Mouse (Mus musculus) heart, embryonic 11.5 days (tissue): ENCODE results near the gene Drosha. TPM values are rescaled to one million over a fixed set of nuclear protein-coding genes. Genes with fewer than 3 reads are reported as not detected.
"Not testable (repeated sequence)": the region's sequence is repeated elsewhere in the genome, so short reads cannot be mapped to it uniquely, and the experiment has no call there.

Source experiments
- ATAC-seq: fragments of 200-750 bp; cut with Nextera tagmentation; replicated peaks from 2 replicates; pipeline ENCODE4 v1.8.0; 2017; ENCODE audit warnings: moderate library complexity; ENCODE audit not compliant: insufficient number of reproducible peaks, low FRiP score, low TSS enrichment
- H3K27ac ChIP-seq: fragments of 300-500 bp; sonication (generic); 2 replicates; pipeline ENCODE4 v1.5.1; 2014; ENCODE audit warnings: mild to moderate bottlenecking, low read depth, low read length
- H3K27me3 ChIP-seq: fragments of 300-500 bp; sonication (generic); 2 replicates; pipeline ENCODE4 v1.6.1; 2014; ENCODE audit warnings: mild to moderate bottlenecking, low read length, mixed read lengths; ENCODE audit not compliant: control insufficient read depth, insufficient read depth
- H3K36me3 ChIP-seq: fragments of 300-500 bp; sonication (generic); 2 replicates; pipeline ENCODE4 v1.6.1; 2014; ENCODE audit warnings: mild to moderate bottlenecking, low read length, moderate library complexity, mixed read lengths; ENCODE audit not compliant: control insufficient read depth, insufficient read depth
- H3K4me1 ChIP-seq: fragments of 300-500 bp; sonication (generic); 2 replicates; pipeline ENCODE4 v1.6.1; 2014; ENCODE audit warnings: low read length; ENCODE audit not compliant: control insufficient read depth, insufficient read depth
- H3K4me2 ChIP-seq: fragments of 300-500 bp; sonication (generic); 2 replicates; pipeline ENCODE4 v1.6.1; 2014; ENCODE audit warnings: mild to moderate bottlenecking, moderate library complexity
- H3K4me3 ChIP-seq: fragments of 300-500 bp; sonication (generic); 2 replicates; pipeline ENCODE4 v1.5.1; 2014; ENCODE audit warnings: low read depth, low read length
- H3K9ac ChIP-seq: fragments of 300-500 bp; sonication (generic); 2 replicates; pipeline ENCODE4 v1.6.1; 2014; ENCODE audit warnings: mild to moderate bottlenecking, low read depth, low read length, moderate library complexity
- H3K9me3 ChIP-seq: fragments of 300-500 bp; sonication (generic); replicated peaks from 2 replicates; pipeline ENCODE4 v1.6.1; 2016; ENCODE audit warnings: low read length; ENCODE audit not compliant: control insufficient read depth
- WGBS: fragments of 180-500 bp; shearing (Covaris S2); extraction: QIAGEN DNeasy Blood & Tissue Kit; methylation state at CpG from one replicate; pipeline ENCODE4 v1.1.7; 2014; ENCODE audit not compliant: insufficient replicate concordance; 5-methylcytosine and 5-hydroxymethylcytosine counted together
- polyA plus RNA-seq: library from polyadenylated mRNA; unstranded; fragments of >200 nt; fragmentation: Nextera tagmentation; extraction: Ambion mirVana; gene quantifications from 2 replicates; pipeline ENCODE4 v1.2.1, GENCODE M21; 2014

Gene Drosha
- polyA plus RNA-seq, 1 experiment from 2014 or later = 34.6 TPM

DNA sequence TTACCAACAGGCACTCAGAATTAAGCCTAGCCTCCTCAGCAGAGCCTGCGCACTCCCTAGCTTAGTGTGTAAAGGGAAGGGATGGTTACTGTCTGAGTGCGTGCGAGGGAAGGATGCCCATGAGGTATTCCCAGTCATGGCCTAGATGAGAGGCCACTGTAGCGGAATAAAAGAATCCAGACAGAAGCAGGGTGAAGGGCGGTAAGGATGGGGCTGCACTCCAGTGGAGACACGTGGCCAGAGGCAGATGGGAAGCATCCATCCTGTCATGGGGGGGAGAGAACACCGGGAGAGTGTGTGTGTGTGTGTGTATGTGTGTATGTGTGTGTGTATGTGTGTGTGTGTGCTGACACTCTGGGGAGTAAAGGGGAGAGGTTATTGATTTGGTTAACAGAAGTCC is 86.5 kb downstream of the Drosha start:
- Histone ChIP-seq H3K9ac (no peak overlapping the region), H3K9me3 (no peaks in the 10 kb centered on the region), H3K27me3 (no peaks in the 10 kb centered on the region), H3K27ac (no peak overlapping the region), H3K4me3 (no peak overlapping the region), H3K36me3 (peaks cover 11% of the 10 kb centered on the region), H3K4me2 (no peak overlapping the region), H3K4me1 (peaks cover 16% of the 10 kb centered on the region)
- 81% methylated on average over 7 of the region's 7 CpGs for WGBS
- no peak for ATAC-seq

DNA sequence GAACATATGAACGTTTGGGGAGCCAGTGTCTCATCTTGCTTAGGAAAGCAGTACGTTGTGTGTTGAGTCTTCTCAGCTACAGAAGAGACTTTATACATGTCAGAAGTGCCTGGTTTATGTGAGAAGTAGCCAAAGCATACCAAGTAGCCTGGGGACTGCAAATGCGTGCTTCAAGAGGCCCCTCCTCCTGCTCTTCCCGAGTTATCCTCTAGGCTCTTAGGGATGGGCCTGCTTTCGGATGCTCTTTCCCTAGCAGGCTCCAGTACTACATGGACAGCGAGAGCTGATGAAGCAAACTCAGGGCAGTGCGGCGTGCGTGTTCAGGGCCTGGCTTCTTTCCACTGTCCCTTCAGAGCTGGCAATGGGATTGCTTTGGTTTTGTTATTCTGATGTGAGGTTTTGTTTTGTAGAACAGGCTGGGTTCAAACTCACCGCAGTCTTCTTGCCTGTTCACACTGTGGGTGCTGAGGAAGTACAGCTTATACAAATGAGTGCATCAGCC is 91.8 kb downstream of the Drosha start:
- Histone ChIP-seq H3K27ac (no peak overlapping the region), H3K27me3 (no peaks in the 10 kb centered on the region), H3K4me3 (no peak overlapping the region), H3K36me3 (peaks cover 15% of the 10 kb centered on the region), H3K4me2 (no peak overlapping the region), H3K9ac (no peak overlapping the region), H3K9me3 (no peaks in the 10 kb centered on the region), H3K4me1 (no peaks in the 10 kb centered on the region)
- ATAC-seq = no peak
- 87% methylated on average over 10 of the region's 10 CpGs for whole genome bisulfite sequencing

DNA sequence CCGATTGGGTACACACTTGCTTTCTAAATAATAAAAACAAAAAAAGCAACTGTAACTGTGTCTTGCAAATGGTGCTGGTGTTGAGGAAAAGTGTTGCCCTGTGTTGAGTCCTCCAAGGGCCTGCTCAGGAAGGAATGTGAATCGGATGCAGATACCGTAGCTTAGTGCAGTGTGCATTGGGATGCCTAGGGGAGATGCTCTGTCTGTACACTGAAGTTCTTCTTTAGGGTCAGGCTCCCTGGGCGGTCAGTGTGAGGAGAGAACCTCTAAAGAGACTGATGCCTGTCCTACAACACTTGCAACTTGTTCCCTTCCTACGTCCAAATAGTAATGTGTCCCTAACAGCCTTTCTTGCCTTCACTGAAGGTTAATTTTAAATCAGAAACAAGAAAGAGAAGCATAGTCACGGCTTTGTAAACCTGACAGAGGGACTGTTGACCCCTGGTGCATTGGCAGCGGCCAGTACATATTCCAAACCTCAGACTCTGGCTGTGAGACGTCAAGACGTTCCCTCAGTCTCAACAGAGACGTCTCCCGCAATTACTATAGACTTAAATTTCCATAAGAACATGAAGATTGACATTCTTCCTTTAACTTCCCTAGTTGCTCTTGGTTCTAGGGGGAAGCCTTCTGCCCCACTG is 94.8 kb downstream of the Drosha start:
- H3K36me3 ChIP-seq = peaks cover 17% of the 10 kb centered on the region
- H3K4me3 ChIP-seq, H3K9ac ChIP-seq, H3K9me3 ChIP-seq, ATAC-seq, H3K4me1 ChIP-seq, H3K27ac ChIP-seq, H3K27me3 ChIP-seq, H3K4me2 ChIP-seq: not testable (repeated sequence)
- 91% methylated on average over 11 of the region's 11 CpGs for WGBS

DNA sequence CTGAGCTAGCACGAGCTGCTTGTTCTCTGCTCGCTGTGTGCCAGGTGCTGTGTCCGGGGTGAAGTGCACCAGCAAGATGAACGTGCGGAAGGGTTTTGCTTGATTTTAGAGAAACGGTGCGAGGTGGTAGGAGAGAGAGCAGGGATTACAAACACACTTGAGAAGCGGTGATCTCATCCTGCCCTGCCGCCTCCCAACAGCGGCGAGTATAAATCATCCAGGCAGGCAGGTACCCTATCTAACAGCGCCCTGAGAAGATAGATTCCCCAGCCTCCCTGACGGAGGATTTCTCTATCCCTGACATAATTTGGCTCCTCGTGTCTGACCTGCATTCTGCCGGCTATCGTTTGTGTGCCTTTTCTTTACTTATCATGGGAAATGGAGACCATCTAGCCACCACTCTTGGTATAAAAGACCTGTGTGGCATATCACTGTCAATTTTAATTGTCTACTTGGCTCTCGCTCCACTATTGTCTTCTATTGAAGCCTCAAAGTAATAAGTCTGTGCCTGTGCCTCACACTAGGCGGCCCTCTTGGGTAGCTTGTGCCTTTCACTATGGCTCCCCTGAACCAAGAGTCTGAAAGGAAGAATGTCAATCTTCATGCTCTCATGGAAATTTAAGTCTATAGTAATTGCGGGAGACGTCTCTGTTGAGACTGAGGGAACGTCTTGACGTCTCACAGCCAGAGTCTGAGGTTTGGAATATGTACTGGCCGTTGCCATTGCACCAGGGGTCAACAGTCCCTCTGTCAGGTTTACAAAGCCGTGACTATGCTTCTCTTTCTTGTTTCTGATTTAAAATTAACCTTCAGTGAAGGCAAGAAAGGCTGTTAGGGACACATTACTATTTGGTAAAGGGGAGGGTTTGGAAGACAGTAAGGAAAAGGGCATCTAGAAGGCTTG is 95.6 kb downstream of the Drosha start:
- no peak overlapping the region for H3K27ac ChIP-seq
- no peaks in the 10 kb centered on the region for H3K27me3 ChIP-seq
- no peak for ATAC-seq
- no peaks in the 10 kb centered on the region for H3K9me3 ChIP-seq
- H3K4me3 ChIP-seq = no peak overlapping the region
- peaks cover 18% of the 10 kb centered on the region for H3K36me3 ChIP-seq
- H3K4me2 ChIP-seq = no peak overlapping the region
- no peaks in the 10 kb centered on the region for H3K4me1 ChIP-seq
- H3K9ac ChIP-seq = no peak overlapping the region
- 86% methylated on average over 24 of the region's 24 CpGs for WGBS

DNA sequence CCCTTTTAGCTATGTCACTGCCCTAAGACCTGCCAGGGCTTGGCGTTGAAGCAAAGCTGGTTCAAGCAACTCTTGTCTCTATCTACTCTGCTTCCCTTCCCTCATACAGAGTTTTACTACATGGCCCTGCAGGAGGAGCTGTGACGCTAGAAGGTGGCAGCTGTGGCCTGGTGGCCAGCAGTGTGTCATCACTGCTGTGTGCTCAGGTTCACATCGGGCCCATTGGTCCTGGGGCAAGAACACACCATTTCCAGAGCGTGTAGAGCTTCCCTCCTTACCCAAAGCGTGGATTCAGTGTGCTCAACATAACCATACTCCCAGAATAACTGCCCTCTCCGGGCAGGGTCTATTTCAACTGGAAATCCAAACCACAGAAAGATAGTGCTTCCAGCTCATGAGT is 97.3 kb downstream of the Drosha start:
- H3K9ac ChIP-seq = no peak overlapping the region
- 85% methylated on average over 6 of the region's 6 CpGs for WGBS
- H3K27ac ChIP-seq = no peak overlapping the region
- H3K27me3 ChIP-seq = no peaks in the 10 kb centered on the region
- no peak overlapping the region for H3K4me2 ChIP-seq
- no peak overlapping the region for H3K4me3 ChIP-seq
- no peak for ATAC-seq
- no peaks in the 10 kb centered on the region for H3K4me1 ChIP-seq
- peaks cover 27% of the 10 kb centered on the region for H3K36me3 ChIP-seq
- no peaks in the 10 kb centered on the region for H3K9me3 ChIP-seq

DNA sequence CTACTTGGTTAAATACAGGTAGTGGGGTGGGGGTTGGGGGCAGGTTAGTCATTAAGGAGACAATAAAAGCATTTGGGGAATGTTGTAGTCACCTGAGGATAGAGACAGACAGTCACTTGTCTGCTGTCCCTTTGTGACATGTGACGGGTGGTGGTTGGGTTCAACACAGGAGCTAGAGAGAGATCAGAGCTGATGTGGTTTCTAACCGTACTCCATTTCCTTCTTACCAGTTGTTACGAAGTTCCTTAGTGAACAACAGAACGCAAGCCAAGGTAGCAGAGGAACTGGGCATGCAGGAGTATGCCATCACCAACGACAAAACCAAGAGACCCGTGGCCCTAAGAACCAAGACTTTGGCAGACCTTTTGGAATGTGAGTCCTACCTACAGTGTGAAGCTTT is 99.2 kb downstream of the Drosha start:
- Histone ChIP-seq H3K9me3 (no peaks in the 10 kb centered on the region), H3K27me3 (no peaks in the 10 kb centered on the region), H3K36me3 (peaks cover 27% of the 10 kb centered on the region), H3K4me2 (no peak overlapping the region), H3K27ac (no peak overlapping the region), H3K9ac (no peak overlapping the region), H3K4me3 (no peak overlapping the region), H3K4me1 (no peaks in the 10 kb centered on the region)
- WGBS = 92% methylated on average over 6 of the region's 6 CpGs
- ATAC-seq = no peak

DNA sequence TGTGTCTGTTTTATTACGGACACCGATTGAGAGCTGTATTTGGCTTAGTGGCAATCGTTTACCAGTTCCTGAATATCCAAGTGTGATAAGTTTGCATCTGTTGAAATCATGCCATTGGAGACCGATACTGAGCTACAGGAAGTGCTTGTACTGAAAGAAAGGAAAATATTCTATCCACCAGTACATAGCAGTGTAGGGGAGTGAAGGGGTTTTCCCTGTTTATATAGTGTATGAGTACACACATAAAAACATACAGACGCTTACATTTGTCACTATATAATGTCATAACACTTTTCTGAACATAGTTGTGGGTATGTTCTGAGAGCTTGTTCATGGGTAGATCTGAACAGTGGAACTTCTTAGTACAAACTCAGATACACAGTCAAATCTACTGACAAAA is 106.9 kb downstream of the Drosha start:
- Histone ChIP-seq H3K4me3 (no peak overlapping the region), H3K9me3 (no peaks in the 10 kb centered on the region), H3K27ac (no peak overlapping the region), H3K4me1 (no peaks in the 10 kb centered on the region), H3K27me3 (no peaks in the 10 kb centered on the region), H3K36me3 (peaks cover 19% of the 10 kb centered on the region), H3K9ac (no peak overlapping the region), H3K4me2 (no peak overlapping the region)
- 87% methylated on average over 5 of the region's 5 CpGs for WGBS
- no peak for ATAC-seq

DNA sequence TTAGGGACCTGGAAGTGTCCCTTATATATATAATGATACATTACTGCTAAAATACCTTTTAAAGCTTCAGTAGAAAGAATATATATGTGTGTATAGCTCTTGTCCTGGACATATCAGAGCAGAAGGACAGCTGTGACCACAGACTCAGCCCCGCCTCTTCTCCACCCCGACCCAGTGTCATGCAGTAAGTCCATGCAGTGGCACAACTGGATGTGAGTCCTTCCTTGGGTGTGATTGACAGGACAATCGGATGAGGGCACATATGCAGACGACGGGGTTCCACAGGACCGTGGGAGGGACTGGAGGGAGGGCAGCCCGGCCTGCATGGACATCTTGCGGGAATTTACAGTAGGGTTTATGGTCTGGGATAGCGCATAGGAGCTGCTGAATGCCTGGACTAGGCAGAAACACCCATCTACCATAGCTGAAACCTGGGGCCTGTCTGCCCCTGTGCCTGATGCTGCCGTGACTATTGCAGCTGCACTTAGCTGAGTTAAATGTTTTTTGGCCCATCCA is 111.7 kb downstream of the Drosha start:
- no peaks in the 10 kb centered on the region for H3K9me3 ChIP-seq
- no peaks in the 10 kb centered on the region for H3K4me1 ChIP-seq
- H3K27me3 ChIP-seq = no peaks in the 10 kb centered on the region
- no peak overlapping the region for H3K27ac ChIP-seq
- peaks cover 11% of the 10 kb centered on the region; the same call in 1 of the 2 replicates for H3K36me3 ChIP-seq
- no peak overlapping the region for H3K4me3 ChIP-seq
- WGBS = 89% methylated on average over 10 of the region's 10 CpGs
- ATAC-seq = no peak
- H3K9ac ChIP-seq = no peak overlapping the region
- no peak overlapping the region for H3K4me2 ChIP-seq
